Mouse (Mus musculus) kidney, postnatal 10 days (tissue): ENCODE data around the gene Zfr.

Source experiments
- DNase-seq: peaks from one replicate; pipeline ENCODE4 v3.0.0; 2021; ENCODE audit warnings: mixed read lengths

Zfr gene

GRCm38 (mm10) chr15:12117242-12118092, at the start of gene Zfr:
Zfr (plus strand) TSS chr15:12117831.
- DNase-seq = peak; percentile 95

DNA sequence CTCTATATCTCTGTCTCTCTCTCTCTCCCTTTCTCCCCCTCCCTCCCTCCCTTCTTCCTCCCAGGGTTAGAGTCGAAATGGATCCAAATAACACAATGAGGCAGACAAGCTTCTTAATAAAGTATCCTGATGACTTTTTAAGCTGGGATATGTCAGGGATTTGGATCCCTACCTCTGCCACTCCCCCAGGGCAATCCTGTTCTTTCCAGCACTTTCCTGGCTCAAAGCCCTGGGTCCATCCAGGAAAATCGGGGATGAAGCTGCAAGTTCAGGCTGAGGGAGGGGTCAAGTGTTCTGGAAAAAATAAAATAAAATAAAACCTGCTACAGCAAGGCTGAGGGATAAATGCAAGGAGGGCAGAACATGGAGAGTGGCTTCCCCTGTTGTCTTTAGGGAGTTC, 49.7 kb upstream of the Zfr start:
- peak; percentile 52 for DNase-seq

DNA sequence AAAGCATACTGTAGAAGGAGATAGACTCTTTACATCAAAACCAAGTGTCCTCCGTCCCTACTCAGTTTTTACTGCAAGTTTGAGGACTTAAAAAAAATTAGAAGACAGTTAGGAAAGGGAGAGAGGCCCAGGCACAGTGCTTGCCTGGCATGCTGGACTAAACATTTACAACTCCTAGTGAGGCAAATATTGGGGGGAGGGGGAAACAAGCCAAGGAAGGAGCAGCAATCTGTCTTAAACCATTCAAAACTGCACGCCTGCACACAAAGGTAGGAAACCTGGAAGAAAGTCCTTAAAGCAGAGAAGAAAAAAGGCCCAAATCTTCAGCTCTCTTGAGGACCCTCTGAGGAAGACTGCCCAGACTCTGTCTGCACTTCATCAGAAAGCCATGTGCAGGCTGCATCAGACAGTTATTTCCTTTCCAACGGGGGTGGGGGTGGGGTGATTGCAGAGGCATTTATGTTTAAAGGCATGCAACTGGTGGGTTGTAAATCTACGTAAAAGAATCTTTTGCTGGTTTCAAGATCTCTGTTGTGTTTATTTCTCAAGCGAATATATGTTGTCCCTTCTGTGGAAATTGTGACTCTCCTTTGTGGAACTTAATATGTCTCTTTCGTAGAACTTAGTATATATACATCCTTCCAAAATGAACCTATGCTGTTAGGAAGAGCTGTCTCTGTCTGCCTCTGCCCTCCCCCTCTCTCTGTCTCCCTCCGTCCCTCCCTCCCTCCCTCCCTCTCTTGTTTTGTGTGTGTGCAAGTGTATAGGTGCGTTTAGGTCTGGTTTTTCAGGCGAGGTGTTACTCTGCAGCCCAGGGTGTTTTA, 49.0 kb upstream of the Zfr start:
- DNase-seq = peak; percentile 29

- no peak for DNase-seq
These were observed 44.8 kb upstream of the Zfr start for GRCm38 (mm10) chr15:12072709-12073336.

DNA sequence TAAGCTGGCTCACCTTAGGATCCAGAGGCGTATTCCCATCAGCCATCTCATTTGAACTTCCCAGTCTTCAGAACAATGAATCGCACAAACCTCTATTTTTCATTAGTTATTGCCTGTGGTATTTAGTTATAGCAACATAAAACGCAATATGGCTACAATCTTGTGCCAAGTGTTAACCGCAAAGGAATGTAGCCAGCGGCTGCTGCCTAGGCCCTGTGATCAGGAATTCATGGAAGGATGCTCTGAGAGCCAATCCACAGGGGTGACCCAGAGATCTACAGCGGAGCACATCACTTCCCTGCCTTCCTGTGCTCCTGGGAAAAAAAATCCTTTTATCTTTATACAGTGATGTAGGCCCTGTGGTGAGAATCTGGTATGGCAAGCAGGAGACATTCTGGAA, 43.2 kb upstream of the Zfr start:
- DNase-seq = no peak

GRCm38 (mm10) chr15:12082344-12082743, 35.3 kb upstream of the Zfr start:
- no peak for DNase-seq

- no peak for DNase-seq
These were observed 33.5 kb upstream of the Zfr start for GRCm38 (mm10) chr15:12084164-12084563.

- DNase-seq = peak; percentile 80
These were observed 32.8 kb upstream of the Zfr start for GRCm38 (mm10) chr15:12084859-12085258.

DNA sequence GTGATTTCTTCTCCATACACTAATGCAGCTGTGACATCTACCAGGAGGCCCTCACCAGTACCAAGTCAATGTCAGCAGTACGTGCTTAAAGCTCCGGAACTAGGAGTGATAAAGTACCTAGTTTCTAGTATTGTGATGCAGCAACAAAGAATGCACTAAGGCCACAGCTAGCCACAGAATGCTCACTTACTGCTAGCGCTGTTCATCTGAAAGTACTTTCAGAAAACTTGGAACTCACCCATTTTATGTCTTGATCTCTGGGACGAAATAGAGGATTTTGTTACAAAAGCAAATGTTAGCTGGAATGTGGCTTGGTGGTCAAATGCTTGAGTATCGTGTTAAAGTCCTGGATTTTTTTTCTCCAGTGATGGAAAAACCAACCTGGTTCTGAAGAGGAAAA, 30.0 kb upstream of the Zfr start:
- no peak for DNase-seq

DNA sequence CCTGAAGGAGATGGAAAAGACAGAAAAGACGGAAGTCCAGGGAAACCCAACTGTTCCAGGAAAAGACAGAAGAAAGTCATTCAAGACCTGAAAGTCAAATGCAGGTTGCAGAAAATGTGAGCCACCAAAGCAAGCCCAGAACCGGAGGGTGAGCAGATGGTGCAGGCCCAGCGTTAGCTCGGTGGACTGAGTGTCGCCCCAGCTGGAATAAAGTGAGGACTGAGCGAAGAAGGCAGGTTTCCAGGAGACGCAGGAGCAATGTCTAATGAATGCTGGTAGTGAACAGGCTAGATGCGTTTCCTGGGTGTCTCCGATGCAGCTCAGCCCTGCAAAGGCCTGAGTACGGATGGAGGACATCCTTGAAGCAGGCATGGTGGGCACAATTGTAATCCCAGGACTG, 29.5 kb upstream of the Zfr start:
- DNase-seq = no peak

DNA sequence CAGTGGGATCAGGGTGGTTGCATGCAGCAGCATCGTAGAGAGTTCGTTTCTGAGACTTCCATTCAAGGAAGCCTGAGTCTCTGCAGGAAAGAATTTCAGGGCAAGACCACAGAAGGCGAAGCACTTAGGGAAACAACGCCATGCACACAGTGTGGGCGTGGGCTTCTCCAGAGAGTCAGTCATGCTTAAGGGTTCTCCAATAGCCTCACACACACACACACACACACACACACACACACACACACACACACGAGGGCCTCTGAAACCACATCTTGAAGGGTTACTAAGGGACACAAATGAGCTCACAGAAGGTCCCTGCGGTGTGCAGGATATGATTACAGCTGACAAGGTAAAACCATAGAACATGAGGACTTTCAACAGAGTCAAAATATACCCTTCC, 27.5 kb upstream of the Zfr start:
- DNase-seq = no peak

DNA sequence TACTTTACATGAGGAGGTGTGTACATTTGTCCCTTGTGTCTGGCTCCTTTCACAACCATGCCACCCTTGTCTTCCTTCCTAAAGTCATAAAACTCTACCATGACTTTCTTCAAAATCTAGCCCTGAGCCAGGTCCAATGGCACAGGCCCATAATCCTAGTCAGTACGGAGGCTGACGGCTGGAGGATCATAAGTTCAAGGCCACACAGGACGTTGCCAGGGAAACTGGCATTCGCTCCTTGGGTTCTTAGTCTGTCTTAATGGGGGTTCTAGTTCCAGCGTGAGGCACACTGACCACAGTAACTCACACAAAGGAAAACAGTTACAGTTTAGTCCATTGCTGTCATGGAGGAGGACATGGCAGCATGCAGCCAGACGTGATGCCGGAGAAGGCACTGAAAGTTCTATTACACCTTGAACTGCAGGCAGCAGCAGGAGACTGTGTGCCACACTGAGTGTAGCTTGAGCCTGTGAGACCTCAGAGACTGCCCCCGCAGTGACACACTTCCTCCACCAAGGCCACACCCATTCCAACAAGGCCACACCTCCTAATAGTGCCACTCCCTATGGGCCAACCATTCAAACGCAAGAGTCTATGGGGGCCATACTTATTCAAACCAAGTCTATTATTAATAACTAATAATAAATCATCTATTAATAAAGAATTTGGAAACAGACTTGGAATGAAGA, 26.5 kb upstream of the Zfr start:
- no peak for DNase-seq

GRCm38 (mm10) chr15:12091781-12092458, 25.7 kb upstream of the Zfr start:
- DNase-seq = peak; percentile 67

DNA sequence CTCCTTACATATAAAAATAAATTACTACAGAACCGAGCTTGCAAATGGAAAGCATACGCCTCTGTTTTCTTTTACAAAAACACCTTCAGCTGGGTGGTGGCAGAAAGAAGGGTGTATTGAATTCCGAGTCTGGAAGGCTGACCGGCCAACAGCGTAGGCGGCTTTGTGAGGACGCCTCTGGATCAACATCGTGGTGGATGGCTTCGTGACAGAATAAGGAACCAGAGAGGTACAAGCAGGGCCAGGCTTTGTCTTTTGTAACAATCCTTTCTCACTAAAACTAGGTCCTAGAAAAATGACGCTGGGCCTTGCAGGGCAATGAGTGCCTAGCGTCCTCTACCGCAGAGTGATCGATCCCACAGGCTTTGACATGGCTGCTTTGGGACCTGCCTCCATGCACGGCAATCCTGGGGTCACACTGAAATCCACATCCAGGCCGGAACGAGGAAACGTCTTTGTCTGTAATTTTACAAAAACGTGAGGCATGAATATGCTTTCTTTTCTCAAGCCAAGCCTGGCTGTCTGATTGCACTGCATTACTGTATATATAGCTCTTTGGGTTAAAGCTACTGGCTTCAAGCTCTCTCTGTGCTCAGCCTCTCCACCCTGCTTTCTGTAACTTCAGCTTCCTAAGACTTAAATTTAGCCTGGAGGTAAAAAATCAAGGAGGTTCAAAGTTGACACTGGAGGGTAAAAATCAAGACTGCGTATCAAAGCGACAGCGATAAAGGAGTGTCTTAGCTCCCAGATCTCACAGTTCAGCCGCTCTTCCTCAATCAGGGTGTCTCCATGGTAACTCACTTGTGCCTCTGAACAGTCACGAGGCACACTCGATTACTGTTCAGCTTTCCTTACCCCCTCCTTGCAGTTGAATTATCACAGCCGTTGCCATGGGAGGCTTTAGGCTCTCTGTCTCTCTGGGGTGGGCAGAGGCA, 24.3 kb upstream of the Zfr start:
- no peak for DNase-seq

DNA sequence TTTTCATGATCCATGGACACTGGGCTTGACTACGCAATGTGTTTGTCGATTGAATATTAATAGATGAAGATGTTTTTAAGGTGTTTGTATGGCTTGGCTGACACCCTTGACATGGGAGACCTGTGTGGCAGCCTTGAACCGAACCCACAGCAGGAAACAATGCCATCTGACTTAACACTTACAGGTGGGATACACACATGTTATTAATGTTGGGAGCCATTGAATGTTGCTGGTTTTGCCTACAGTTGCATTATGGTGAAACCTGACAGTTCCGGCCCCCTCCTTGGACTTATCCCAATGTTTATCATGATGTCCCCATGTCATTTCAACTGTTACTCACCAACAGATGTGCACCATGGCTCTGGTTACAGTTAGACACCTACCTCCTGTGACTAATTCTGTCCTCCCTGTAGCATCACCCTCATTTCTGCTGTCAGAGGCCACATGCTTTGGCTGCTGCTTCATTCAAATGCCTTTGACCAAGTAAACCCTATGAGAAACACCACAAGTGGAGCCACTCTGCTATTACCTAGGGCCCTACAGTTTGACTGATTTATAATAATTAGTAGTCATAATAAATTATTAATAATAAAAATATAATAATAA, 23.6 kb upstream of the Zfr start:
- DNase-seq = no peak

DNA sequence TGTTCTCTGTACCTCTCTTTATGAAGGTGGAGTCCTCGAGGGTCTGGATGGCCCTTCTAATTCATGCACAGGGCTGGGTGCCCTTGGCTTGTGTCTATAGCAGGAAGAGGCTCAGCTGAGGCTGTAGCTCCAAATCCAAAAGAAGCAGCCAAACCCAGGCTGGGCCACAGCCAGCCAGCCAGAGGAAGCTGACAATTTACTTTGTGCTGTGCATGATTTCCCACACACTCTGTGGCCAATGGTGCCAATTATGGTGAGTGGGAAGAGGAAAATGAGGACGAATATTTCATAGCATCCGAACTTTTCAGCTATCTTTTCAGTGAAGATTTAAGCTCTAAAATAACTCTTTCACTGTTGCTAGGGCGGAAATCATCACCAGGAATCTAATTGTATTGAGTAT, 21.2 kb upstream of the Zfr start:
- DNase-seq = no peak

DNA sequence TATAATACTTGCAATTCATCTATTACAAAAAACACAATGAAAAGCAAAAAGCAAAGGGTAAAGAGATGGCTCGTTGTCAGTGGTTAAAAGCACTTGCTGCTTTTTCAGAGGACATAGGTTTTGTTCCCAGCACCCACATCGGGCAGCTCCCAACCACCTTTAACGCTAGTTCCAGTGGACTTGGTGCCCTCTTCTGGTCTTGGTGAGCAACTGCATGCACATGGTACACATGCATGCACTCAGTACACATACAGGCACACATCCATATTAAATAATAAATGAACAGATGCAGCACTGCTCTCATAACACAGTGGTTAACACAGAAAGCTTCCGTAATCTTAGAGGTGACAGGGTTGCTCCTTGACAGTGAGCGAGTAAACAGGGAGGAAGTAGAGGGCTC, 20.3 kb upstream of the Zfr start:
- no peak for DNase-seq

- DNase-seq = no peak
These were observed 16.7 kb upstream of the Zfr start for GRCm38 (mm10) chr15:12100912-12101311.

DNA sequence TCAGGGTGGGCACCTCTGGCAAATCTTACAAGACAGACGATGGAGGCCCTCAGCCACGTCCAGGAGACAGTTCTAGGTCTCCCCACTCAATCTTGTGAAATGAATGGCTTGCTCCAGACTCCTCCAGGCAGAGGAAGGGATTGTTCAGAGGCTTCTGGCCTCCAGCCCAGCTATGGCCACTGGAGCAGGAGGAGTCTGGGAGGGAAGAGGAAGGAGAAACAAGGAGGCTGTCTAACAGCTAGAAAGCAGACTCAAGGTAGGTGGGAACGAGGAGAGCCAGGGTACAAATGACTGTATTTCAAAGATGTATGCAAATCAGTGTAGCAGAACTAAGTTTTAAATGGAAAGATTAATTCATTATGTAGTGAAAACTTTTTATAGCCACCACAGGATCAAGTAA, 13.9 kb upstream of the Zfr start:
- peak; percentile 30 for DNase-seq

GRCm38 (mm10) chr15:12104827-12105226, 12.8 kb upstream of the Zfr start:
- DNase-seq = no peak

- no peak for DNase-seq
These were observed 11.2 kb upstream of the Zfr start for GRCm38 (mm10) chr15:12106430-12106829.
